Mouse (Mus musculus) kidney, adult 2 months (tissue): ENCODE results near the gene Stim2.

Experiments
- CTCF ChIP-seq: fragments of 200-500 bp; conservative IDR thresholded peaks from 2 replicates; pipeline ENCODE4 v1.5.1; 2011; ENCODE audit warnings: low read depth, mild to moderate bottlenecking, control low read depth, low read length, moderate library complexity, mixed read lengths; ENCODE audit not compliant: insufficient read depth, insufficient read length
- POLR2A ChIP-seq: fragments of 200-500 bp; IDR thresholded peaks from one replicate; pipeline ENCODE4 v1.6.1; 2011; ENCODE audit warnings: low read depth, low read length, control low read depth

- TF ChIP-seq CTCF (no peak), POLR2A (no peak)
Measured at GRCm38 (mm10) chr5:53983358-53983757, 14.9 kb upstream of the Stim2 start.
